Mouse (Mus musculus): ENCODE results near the gene Mmel1. TPM values are rescaled to one million over a fixed set of nuclear protein-coding genes. Genes with fewer than 3 reads are reported as not detected.

Gene Mmel1
- polyA plus RNA-seq, 1 experiment from 2014 or later = not detected

- Histone ChIP-seq H3K9me3 (ENCODE audit: control insufficient read depth, low read length) (no peaks in the 10 kb centered on the region), H3K27ac (ENCODE audit: low read depth) (no peak overlapping the region), H3K4me3 (ENCODE audit: low read depth, low read length) (no peak overlapping the region), H3K27me3 (replicated peaks; ENCODE audit: control insufficient read depth, insufficient read depth, low read length) (no peaks in the 10 kb centered on the region), H3K4me2 (ENCODE audit: low read length) (no peak overlapping the region), H3K9ac (ENCODE audit: low read length) (no peak overlapping the region), H3K4me1 (replicated peaks; ENCODE audit: control insufficient read depth, insufficient read depth, low read length) (no peaks in the 10 kb centered on the region), H3K36me3 (ENCODE audit: control insufficient read depth, insufficient read depth, low read length) (no peaks in the 10 kb centered on the region)
- DNase-seq (ENCODE audit: low spot score) (no peak), ATAC-seq (replicated peaks; ENCODE audit: low FRiP score, low TSS enrichment, low read depth) (no peak)
- 82% methylated on average over 4 of the region's 4 CpGs for WGBS
Observed at GRCm38 (mm10) chr4:154870721-154871120, 1.3 kb downstream of the Mmel1 start.

DNA sequence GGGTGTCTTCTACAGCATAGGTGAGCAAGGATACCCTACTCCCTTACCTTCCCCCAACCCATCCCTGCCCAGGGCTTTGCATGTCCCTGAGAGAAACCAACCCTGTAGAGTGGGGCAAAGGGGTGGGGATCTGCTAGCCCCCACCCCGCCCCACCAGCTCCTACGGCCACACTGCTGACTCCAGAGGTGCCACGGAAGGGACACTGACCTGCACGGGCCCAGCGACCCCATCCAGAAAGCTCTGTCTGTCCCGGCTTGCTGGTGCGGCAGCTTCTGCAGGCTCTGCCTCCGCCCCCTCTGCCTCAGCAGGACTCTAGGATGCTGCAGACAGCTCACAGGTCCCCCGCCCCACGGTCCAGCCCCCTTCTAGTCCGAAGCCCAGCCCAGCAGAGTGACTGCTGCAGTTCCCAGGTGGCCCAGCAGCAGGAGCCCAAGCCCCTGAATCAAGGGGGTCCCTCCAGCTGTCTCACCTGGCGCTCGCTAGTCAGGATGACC is 2.4 kb downstream of the Mmel1 start:
- no peaks in the 10 kb centered on the region for H3K36me3 ChIP-seq (ENCODE audit: control insufficient read depth, insufficient read depth, low read length)
- no peak for DNase-seq (ENCODE audit: low spot score)
- 0 out of 2 replicates have a peak, but pooled peaks cover 2% of the 10 kb centered on the region for H3K27me3 ChIP-seq (replicated peaks; ENCODE audit: control insufficient read depth, insufficient read depth, low read length)
- no peak overlapping the region for H3K4me3 ChIP-seq (ENCODE audit: low read depth, low read length)
- peak; percentile 64; the same call in 1 of the 2 replicates for ATAC-seq (replicated peaks; ENCODE audit: low FRiP score, low TSS enrichment, low read depth)
- peak overlapping the region; percentile 32; the same call in 1 of the 2 replicates for H3K4me2 ChIP-seq (ENCODE audit: low read length)
- H3K9me3 ChIP-seq (ENCODE audit: control insufficient read depth, low read length) = no peaks in the 10 kb centered on the region
- H3K9ac ChIP-seq (ENCODE audit: low read length) = no peak overlapping the region
- H3K27ac ChIP-seq (ENCODE audit: low read depth) = no peak overlapping the region
- H3K4me1 ChIP-seq (replicated peaks; ENCODE audit: control insufficient read depth, insufficient read depth, low read length) = no peaks in the 10 kb centered on the region
- under 1% methylated on average over 13 of the region's 13 CpGs for WGBS

- no peak overlapping the region for H3K4me3 ChIP-seq (ENCODE audit: low read depth, low read length)
- DNase-seq (ENCODE audit: low spot score) (no peak), ATAC-seq (replicated peaks; ENCODE audit: low FRiP score, low TSS enrichment, low read depth) (no peak)
- H3K4me1 ChIP-seq (replicated peaks; ENCODE audit: control insufficient read depth, insufficient read depth, low read length) = no peaks in the 10 kb centered on the region
- 0 out of 2 replicates have a peak, but pooled peaks cover 2% of the 10 kb centered on the region for H3K27me3 ChIP-seq (replicated peaks; ENCODE audit: control insufficient read depth, insufficient read depth, low read length)
- H3K9ac ChIP-seq (ENCODE audit: low read length) = no peak overlapping the region
- H3K27ac ChIP-seq (ENCODE audit: low read depth) = no peak overlapping the region
- 72% methylated on average over 6 of the region's 6 CpGs for WGBS
- no peak overlapping the region for H3K4me2 ChIP-seq (ENCODE audit: low read length)
- no peaks in the 10 kb centered on the region for H3K36me3 ChIP-seq (ENCODE audit: control insufficient read depth, insufficient read depth, low read length)
- no peaks in the 10 kb centered on the region for H3K9me3 ChIP-seq (ENCODE audit: control insufficient read depth, low read length)
Observed at GRCm38 (mm10) chr4:154873186-154873585, 3.8 kb downstream of the Mmel1 start.

- peak; percentile 97 for ATAC-seq (replicated peaks; ENCODE audit: low FRiP score, low TSS enrichment, low read depth)
- H3K27ac ChIP-seq (ENCODE audit: low read depth) = peak overlapping the region; percentile 70
- DNase-seq (ENCODE audit: low spot score) = peak; percentile 98
- 0 out of 2 replicates have a peak, but pooled peaks cover 2% of the 10 kb centered on the region for H3K27me3 ChIP-seq (replicated peaks; ENCODE audit: control insufficient read depth, insufficient read depth, low read length)
- peak overlapping the region; percentile 56 for H3K4me2 ChIP-seq (ENCODE audit: low read length)
- no peaks in the 10 kb centered on the region for H3K9me3 ChIP-seq (ENCODE audit: control insufficient read depth, low read length)
- no peaks in the 10 kb centered on the region for H3K36me3 ChIP-seq (ENCODE audit: control insufficient read depth, insufficient read depth, low read length)
- H3K9ac ChIP-seq (ENCODE audit: low read length) = peak overlapping the region; percentile 33; the same call in 1 of the 2 replicates
- no peaks in the 10 kb centered on the region; the same call in 1 of the 2 replicates for H3K4me1 ChIP-seq (replicated peaks; ENCODE audit: control insufficient read depth, insufficient read depth, low read length)
- 9% methylated on average over 18 of the region's 18 CpGs for WGBS
- peak overlapping the region; percentile 32 for H3K4me3 ChIP-seq (ENCODE audit: low read depth, low read length)
Observed at GRCm38 (mm10) chr4:154877864-154878548, 8.6 kb downstream of the Mmel1 start.

GRCm38 (mm10) chr4:154880730-154881129 is 11.3 kb downstream of the Mmel1 start:
- Histone ChIP-seq H3K9me3 (ENCODE audit: control insufficient read depth, low read length) (no peaks in the 10 kb centered on the region), H3K4me2 (ENCODE audit: low read length) (no peak overlapping the region), H3K27me3 (replicated peaks; ENCODE audit: control insufficient read depth, insufficient read depth, low read length) (0 out of 2 replicates have a peak, but pooled peaks cover 2% of the 10 kb centered on the region), H3K4me1 (replicated peaks; ENCODE audit: control insufficient read depth, insufficient read depth, low read length) (no peaks in the 10 kb centered on the region; the same call in 1 of the 2 replicates), H3K27ac (ENCODE audit: low read depth) (no peak overlapping the region), H3K4me3 (ENCODE audit: low read depth, low read length) (no peak overlapping the region), H3K36me3 (ENCODE audit: control insufficient read depth, insufficient read depth, low read length) (no peaks in the 10 kb centered on the region), H3K9ac (ENCODE audit: low read length) (no peak overlapping the region)
- ATAC-seq (replicated peaks; ENCODE audit: low FRiP score, low TSS enrichment, low read depth) (no peak), DNase-seq (ENCODE audit: low spot score) (no peak)
- WGBS = 70% methylated on average over 6 of the region's 6 CpGs

GRCm38 (mm10) chr4:154882014-154882659 is 12.8 kb downstream of the Mmel1 start:
- Histone ChIP-seq H3K4me1 (replicated peaks; ENCODE audit: control insufficient read depth, insufficient read depth, low read length) (no peaks in the 10 kb centered on the region; the same call in 1 of the 2 replicates), H3K4me2 (ENCODE audit: low read length) (no peak overlapping the region), H3K36me3 (ENCODE audit: control insufficient read depth, insufficient read depth, low read length) (no peaks in the 10 kb centered on the region), H3K27me3 (replicated peaks; ENCODE audit: control insufficient read depth, insufficient read depth, low read length) (no peaks in the 10 kb centered on the region), H3K9me3 (ENCODE audit: control insufficient read depth, low read length) (no peaks in the 10 kb centered on the region), H3K27ac (ENCODE audit: low read depth) (no peak overlapping the region), H3K9ac (ENCODE audit: low read length) (no peak overlapping the region), H3K4me3 (ENCODE audit: low read depth, low read length) (no peak overlapping the region)
- no peak for ATAC-seq (replicated peaks; ENCODE audit: low FRiP score, low TSS enrichment, low read depth)
- WGBS = 21% methylated on average over 14 of the region's 14 CpGs
- DNase-seq (ENCODE audit: low spot score) = no peak

DNA sequence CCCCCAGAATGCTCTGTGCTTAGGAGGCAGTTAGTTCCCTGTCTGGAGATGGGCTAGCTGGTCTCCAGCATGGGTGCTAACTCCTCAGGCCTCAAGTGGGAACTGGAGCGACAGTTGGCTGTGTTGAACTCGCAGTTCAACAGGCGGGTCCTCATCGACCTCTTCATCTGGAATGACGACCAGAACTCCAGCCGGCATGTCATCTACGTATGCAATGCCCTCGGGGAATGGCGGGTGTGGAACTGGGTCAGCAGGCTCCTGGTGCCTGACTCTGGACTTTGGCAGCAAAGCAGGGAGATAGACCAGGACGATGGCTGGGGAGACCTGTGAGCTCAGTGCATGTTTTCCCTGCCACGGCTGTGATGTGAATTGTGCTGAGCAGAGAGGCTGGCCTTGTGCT is 16.0 kb downstream of the Mmel1 start:
- Histone ChIP-seq H3K27me3 (replicated peaks; ENCODE audit: control insufficient read depth, insufficient read depth, low read length) (no peaks in the 10 kb centered on the region), H3K36me3 (ENCODE audit: control insufficient read depth, insufficient read depth, low read length) (no peaks in the 10 kb centered on the region), H3K4me3 (ENCODE audit: low read depth, low read length) (no peak overlapping the region), H3K4me1 (replicated peaks; ENCODE audit: control insufficient read depth, insufficient read depth, low read length) (no peaks in the 10 kb centered on the region; the same call in 1 of the 2 replicates), H3K9me3 (ENCODE audit: control insufficient read depth, low read length) (no peaks in the 10 kb centered on the region), H3K27ac (ENCODE audit: low read depth) (no peak overlapping the region), H3K9ac (ENCODE audit: low read length) (no peak overlapping the region), H3K4me2 (ENCODE audit: low read length) (no peak overlapping the region)
- DNase-seq (ENCODE audit: low spot score) (no peak), ATAC-seq (replicated peaks; ENCODE audit: low FRiP score, low TSS enrichment, low read depth) (no peak)
- WGBS = 81% methylated on average over 11 of the region's 11 CpGs

GRCm38 (mm10) chr4:154886876-154887592 is 17.6 kb downstream of the Mmel1 start:
- ATAC-seq (replicated peaks; ENCODE audit: low FRiP score, low TSS enrichment, low read depth) = no peak
- H3K36me3 ChIP-seq (ENCODE audit: control insufficient read depth, insufficient read depth, low read length) = no peaks in the 10 kb centered on the region
- H3K27ac ChIP-seq (ENCODE audit: low read depth) = no peak overlapping the region
- H3K4me3 ChIP-seq (ENCODE audit: low read depth, low read length) = no peak overlapping the region
- H3K9me3 ChIP-seq (ENCODE audit: control insufficient read depth, low read length) = no peaks in the 10 kb centered on the region
- H3K4me2 ChIP-seq (ENCODE audit: low read length) = no peak overlapping the region
- 64% methylated on average over 13 of the region's 13 CpGs for WGBS
- H3K27me3 ChIP-seq (replicated peaks; ENCODE audit: control insufficient read depth, insufficient read depth, low read length) = no peaks in the 10 kb centered on the region
- no peaks in the 10 kb centered on the region; the same call in 1 of the 2 replicates for H3K4me1 ChIP-seq (replicated peaks; ENCODE audit: control insufficient read depth, insufficient read depth, low read length)
- no peak for DNase-seq (ENCODE audit: low spot score)
- no peak overlapping the region for H3K9ac ChIP-seq (ENCODE audit: low read length)

Data from intestine, embryonic 14.5 days (tissue).